Mouse (Mus musculus): ENCODE data around the gene Rhod.

DNA sequence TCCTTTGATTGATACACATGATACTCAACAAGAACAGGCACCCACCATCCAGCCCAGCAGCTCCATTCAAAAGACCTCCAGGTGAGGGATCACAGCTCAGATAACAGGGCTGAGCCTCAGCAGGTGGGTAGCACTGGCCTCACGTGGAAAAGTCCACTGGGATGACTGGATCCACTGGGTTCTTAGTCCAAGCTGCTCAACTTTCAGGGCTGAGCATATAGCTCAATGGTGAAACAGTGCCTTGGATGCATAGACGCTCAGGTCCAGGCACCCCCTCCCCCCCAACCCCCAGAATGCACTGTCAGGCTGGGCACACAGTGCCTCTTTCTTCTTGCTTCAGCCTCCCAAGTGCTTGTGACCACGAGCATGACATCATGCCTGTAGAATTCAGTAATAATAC lies 16.2 kb downstream of the Rhod start:
- TF ChIP-seq POLR2A (IDR thresholded peaks at IDR 0.05; ENCODE audit: low read depth, low read length) (no peak), CTCF (IDR thresholded peaks at IDR 0.05; ENCODE audit: borderline replicate concordance, insufficient read depth, low read length) (no peak)

All from embryonic fibroblast, embryonic 13.5 days (primary cell).